Mouse (Mus musculus) heart, postnatal 0 days (tissue): ENCODE data around the gene Col18a1. TPM values are rescaled to one million over a fixed set of nuclear protein-coding genes. Genes with fewer than 3 reads are reported as not detected.

Source experiments
- ATAC-seq: fragments of 200-750 bp; cut with Nextera tagmentation; 2 replicates; pipeline ENCODE4 v1.8.0; 2017; ENCODE audit warnings: low read depth, moderate number of reproducible peaks, moderate library complexity; ENCODE audit not compliant: insufficient read depth
- DNase-seq: peaks from one replicate; pipeline ENCODE4 v3.0.0-alpha.2; 2016; ENCODE audit warnings: low spot score
- H3K27ac ChIP-seq: fragments of 300-500 bp; sonication (generic); 2 replicates; pipeline ENCODE4 v1.5.1; 2014; ENCODE audit warnings: low read depth, mild to moderate bottlenecking
- H3K27me3 ChIP-seq: fragments of 300-500 bp; sonication (generic); 2 replicates; pipeline ENCODE4 v1.6.1; 2014; ENCODE audit warnings: low read length, mixed read lengths; ENCODE audit not compliant: control insufficient read depth, insufficient read depth
- H3K36me3 ChIP-seq: fragments of 300-500 bp; sonication (generic); replicated peaks from 2 replicates; pipeline ENCODE4 v1.6.1; 2014; ENCODE audit warnings: low read length, mixed read lengths; ENCODE audit not compliant: control insufficient read depth, insufficient read depth
- H3K4me1 ChIP-seq: fragments of 300-500 bp; sonication (generic); 2 replicates; pipeline ENCODE4 v1.6.1; 2014; ENCODE audit warnings: antibody characterized with exemption; ENCODE audit not compliant: control insufficient read depth, insufficient read depth
- H3K4me2 ChIP-seq: fragments of 300-500 bp; sonication (generic); 2 replicates; pipeline ENCODE4 v1.6.1; 2014; ENCODE audit warnings: low read depth, mild to moderate bottlenecking, low read length, moderate library complexity
- H3K4me3 ChIP-seq: fragments of 300-500 bp; sonication (generic); 2 replicates; pipeline ENCODE4 v1.5.1; 2014; ENCODE audit warnings: low read depth, low read length
- H3K9ac ChIP-seq: fragments of 300-500 bp; sonication (generic); replicated peaks from 2 replicates; pipeline ENCODE4 v1.6.1; 2014; ENCODE audit warnings: low read depth, low read length, mixed read lengths
- H3K9me3 ChIP-seq: fragments of 300-500 bp; sonication (generic); replicated peaks from 2 replicates; pipeline ENCODE4 v1.6.1; 2016; ENCODE audit warnings: low read length; ENCODE audit not compliant: control insufficient read depth
- CTCF ChIP-seq: IDR thresholded peaks from 2 replicates; pipeline ENCODE4 v1.5.1; 2016; ENCODE audit warnings: antibody characterized with exemption, control low read depth, low read depth
- EP300 ChIP-seq: IDR thresholded peaks from 2 replicates; pipeline ENCODE4 v1.6.1; 2016; ENCODE audit warnings: antibody characterized with exemption, low read depth
- WGBS: fragments of 180-500 bp; shearing (Covaris S2); extraction: QIAGEN DNeasy Blood & Tissue Kit; methylation state at CpG from one replicate; pipeline ENCODE4 v1.1.7; 2014; 5-methylcytosine and 5-hydroxymethylcytosine counted together
- polyA plus RNA-seq: library from polyadenylated mRNA; unstranded; fragments of >200 nt; fragmentation: Nextera tagmentation; extraction: Ambion mirVana; gene quantifications from 2 replicates; pipeline ENCODE4 v1.2.1, GENCODE M21; 2015
- total RNA-seq: library from RNA; depleted of rRNA; stranded (reverse); fragments of >200 nt; gene quantifications from 2 replicates; pipeline ENCODE4 v1.2.3, GENCODE M21; 2014; ENCODE audit warnings: low replicate concordance

Col18a1 gene
- total and polyA plus RNA-seq, 2 experiments from 2014 or later, result 47.3 to 130 TPM

GRCm38 (mm10) chr10:77111550-77112249, 54.6 kb downstream of the Col18a1 start:
- H3K4me1 ChIP-seq, result peaks cover 10% of the 10 kb centered on the region

GRCm38 (mm10) chr10:77110843-77111242, 55.5 kb downstream of the Col18a1 start:
- H3K9ac ChIP-seq, result no peak overlapping the region
- DNase-seq (no peak), ATAC-seq (no peak)
- 74% methylated on average over 7 of the region's 7 CpGs for WGBS
- no peaks in the 10 kb centered on the region for H3K36me3 ChIP-seq
- TF ChIP-seq CTCF (no peak), EP300 (no peak)
- H3K4me1 ChIP-seq, result peaks cover 10% of the 10 kb centered on the region
- H3K4me2 ChIP-seq, result no peak overlapping the region
- H3K9me3 ChIP-seq, result no peaks in the 10 kb centered on the region
- H3K27ac ChIP-seq, result no peak overlapping the region
- no peaks in the 10 kb centered on the region for H3K27me3 ChIP-seq
- no peak overlapping the region for H3K4me3 ChIP-seq

More at GRCm38 (mm10) chr10:77111550-77112249, 54.6 kb downstream of the Col18a1 start:
- ATAC-seq, result no peak
- no peak for TF ChIP-seq CTCF
- TF ChIP-seq EP300, result no peak
- no peak overlapping the region for H3K27ac ChIP-seq
- no peak overlapping the region for H3K4me2 ChIP-seq
- H3K9ac ChIP-seq, result no peak overlapping the region
- no peaks in the 10 kb centered on the region for H3K36me3 ChIP-seq
- H3K4me3 ChIP-seq, result no peak overlapping the region
- H3K27me3 ChIP-seq, result no peaks in the 10 kb centered on the region
- WGBS, result 83% methylated on average over 4 of the region's 4 CpGs
- no peak for DNase-seq
- H3K9me3 ChIP-seq, result no peaks in the 10 kb centered on the region

DNA sequence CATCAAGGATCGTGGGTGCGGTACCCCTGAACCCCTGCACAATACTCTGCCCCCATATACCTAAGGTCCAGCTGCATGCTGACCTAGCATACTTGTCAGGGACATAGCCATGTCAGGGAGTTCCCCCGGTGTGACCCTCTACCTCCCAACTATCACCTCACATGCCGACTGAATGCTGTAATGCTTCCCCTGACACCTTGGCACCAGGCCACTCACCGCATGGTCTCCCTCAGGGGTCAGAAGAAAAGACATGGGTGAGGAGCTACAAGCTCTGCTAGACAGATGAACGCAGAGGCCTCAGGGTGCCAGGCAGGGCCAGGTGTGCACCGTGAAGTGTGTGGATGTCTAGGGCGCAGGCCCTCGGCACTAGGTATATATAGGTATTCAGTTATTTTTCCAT, 56.3 kb downstream of the Col18a1 start:
- Histone ChIP-seq H3K9me3 (no peaks in the 10 kb centered on the region), H3K27me3 (no peaks in the 10 kb centered on the region), H3K4me3 (no peak overlapping the region), H3K27ac (no peak overlapping the region), H3K4me1 (peaks cover 10% of the 10 kb centered on the region), H3K4me2 (no peak overlapping the region), H3K9ac (no peak overlapping the region), H3K36me3 (no peaks in the 10 kb centered on the region)
- ATAC-seq (peak; percentile 54; the same call in 1 of the 2 replicates), DNase-seq (peak; percentile 19)
- no peak for TF ChIP-seq EP300
- TF ChIP-seq CTCF, result no peak
- 50% methylated on average over 9 of the region's 9 CpGs for WGBS

DNA sequence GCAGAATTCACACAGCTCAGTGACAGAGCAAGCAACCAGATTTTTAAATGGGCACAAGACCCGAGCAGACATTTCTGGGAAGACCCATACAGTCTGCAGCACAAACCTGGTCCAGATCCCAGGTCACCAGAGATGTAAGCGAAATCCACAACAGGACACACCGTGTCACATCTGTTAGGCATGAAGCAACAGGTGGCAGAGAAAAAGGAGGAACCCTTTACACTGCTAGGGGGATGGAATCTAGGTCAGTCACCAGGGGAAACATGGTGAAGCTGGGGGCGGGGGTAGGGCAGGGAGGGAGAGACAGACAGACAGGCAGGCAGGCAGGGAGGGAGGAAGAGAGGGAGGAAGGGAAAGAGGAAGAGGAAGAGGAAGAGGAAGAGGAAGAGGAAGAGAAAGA, 58.2 kb downstream of the Col18a1 start:
- Histone ChIP-seq H3K9me3 (no peaks in the 10 kb centered on the region), H3K27ac (no peak overlapping the region), H3K4me3 (no peak overlapping the region), H3K36me3 (no peaks in the 10 kb centered on the region), H3K27me3 (no peaks in the 10 kb centered on the region), H3K4me1 (peaks cover 10% of the 10 kb centered on the region), H3K9ac (no peak overlapping the region), H3K4me2 (no peak overlapping the region)
- DNase-seq (no peak), ATAC-seq (no peak)
- 77% methylated on average over 4 of the region's 4 CpGs for WGBS
- TF ChIP-seq EP300 (no peak), CTCF (no peak)

GRCm38 (mm10) chr10:77104327-77104726, 62.0 kb downstream of the Col18a1 start:
- no peak overlapping the region for H3K9ac ChIP-seq
- no peak overlapping the region for H3K27ac ChIP-seq
- ATAC-seq (no peak), DNase-seq (no peak)
- H3K36me3 ChIP-seq, result no peaks in the 10 kb centered on the region
- no peak overlapping the region for H3K4me3 ChIP-seq
- H3K4me2 ChIP-seq, result no peak overlapping the region
- TF ChIP-seq CTCF (no peak), EP300 (no peak)
- H3K4me1 ChIP-seq, result peaks cover under 1% of the 10 kb centered on the region; the same call in 1 of the 2 replicates
- no peaks in the 10 kb centered on the region for H3K27me3 ChIP-seq
- H3K9me3 ChIP-seq, result no peaks in the 10 kb centered on the region

GRCm38 (mm10) chr10:77103689-77104088, 62.7 kb downstream of the Col18a1 start:
- Histone ChIP-seq H3K27ac (no peak overlapping the region), H3K9ac (no peak overlapping the region), H3K27me3 (no peaks in the 10 kb centered on the region), H3K4me2 (no peak overlapping the region), H3K4me3 (no peak overlapping the region), H3K9me3 (no peaks in the 10 kb centered on the region), H3K4me1 (peaks cover 4% of the 10 kb centered on the region; the same call in 1 of the 2 replicates), H3K36me3 (no peaks in the 10 kb centered on the region)
- ATAC-seq, result no peak
- DNase-seq, result no peak
- WGBS, result 51% methylated on average over 8 of the region's 8 CpGs
- TF ChIP-seq CTCF, result no peak
- TF ChIP-seq EP300, result no peak
